Mouse (Mus musculus) WW6 (cell line): ENCODE data around the gene Olfr395.
"Not testable (repeated sequence)": the region's sequence is repeated elsewhere in the genome, so short reads cannot be mapped to it uniquely, and the experiment has no call there.

Experiments
- DNase-seq: peaks from one replicate; pipeline ENCODE4 v3.0.0-alpha.2; 2013; ENCODE audit warnings: low read depth, low spot score

The Olfr395 gene

GRCm38 (mm10) chr11:73909199-73909598 lies at the start of gene Olfr395:
Gene Olfr395, minus strand, starts transcription at chr11:73909299.
- DNase-seq: not testable (repeated sequence)

GRCm38 (mm10) chr11:73936377-73936776 lies 27.3 kb upstream of the Olfr395 start, which contains the start of gene Olfr23:
Gene Olfr23, plus strand, starts transcription at chr11:73936677.
- no peak for DNase-seq

- no peak for DNase-seq
These were observed 18.4 kb downstream of the Olfr395 start, which contains the start of gene Olfr394 for GRCm38 (mm10) chr11:73890671-73891070. Gene Olfr394, minus strand, starts transcription at chr11:73890771.
